ENCODE assay signal across 19 mouse cellular contexts in genomic region chr9:108058291-108058690, GRCm38 (mm10). TPM values are rescaled to one million over a fixed set of nuclear protein-coding genes. Genes with fewer than 3 reads are reported as not detected.
"Had no signal": no experiment of that assay in that cellular context is flagged by ENCODE, and none has a peak within 500 bp of the region (broad histone marks: within the 10 kb centered on the region; RNA-seq: fewer than 3 reads in every experiment).

No protein-coding gene starts in this region.

- DNase-seq: kidney, adult 9 months; kidney, postnatal 36 days; layer of hippocampus, adult 9-11 months; layer of hippocampus, postnatal 36 days; lung, embryonic 14.5 days; lung, postnatal 10 days; right cerebral cortex, adult 18-20 months; right cerebral cortex, postnatal 4 days; spleen, adult 18-20 months; thymus, adult 2 months; thymus, postnatal 25 days had no signal

- H3K9ac ChIP-seq: limb, embryonic 15.5 days; liver, embryonic 12.5 days; lung, embryonic 14.5 days; midbrain, embryonic 12.5 days; neural tube, embryonic 13.5 days had no signal

- H3K27me3 ChIP-seq: limb, embryonic 15.5 days; liver, embryonic 12.5 days; midbrain, embryonic 12.5 days; neural tube, embryonic 13.5 days had no signal

- H3K27ac ChIP-seq: kidney, postnatal 0 days; limb, embryonic 15.5 days; liver, embryonic 12.5 days; midbrain, embryonic 12.5 days; neural tube, embryonic 13.5 days had no signal

- H3K4me3 ChIP-seq: limb, embryonic 15.5 days; liver, embryonic 12.5 days; midbrain, embryonic 12.5 days; neural tube, embryonic 13.5 days had no signal

- H3K9me3 ChIP-seq: limb, embryonic 15.5 days; liver, embryonic 12.5 days; midbrain, embryonic 12.5 days; neural tube, embryonic 13.5 days had no signal

- ATAC-seq: liver, embryonic 12.5 days had no signal

- H3K4me2 ChIP-seq: limb, embryonic 15.5 days; liver, embryonic 12.5 days; lung, embryonic 14.5 days; midbrain, embryonic 12.5 days; neural tube, embryonic 13.5 days had no signal

RNA-seq across cellular contexts. Expression of gene Mst1, which starts 21.9 kb away (rescaled TPM):
- total RNA-seq: layer of hippocampus, adult 18-20 months; layer of hippocampus, postnatal 36 days; left cerebral cortex, adult 8-10 months; left cerebral cortex, postnatal 25 days had no signal
